Mouse (Mus musculus) WW6 (cell line): ENCODE data around the gene M6pr.

ENCODE experiments used
- DNase-seq: peaks from one replicate; pipeline ENCODE4 v3.0.0-alpha.2; 2013; ENCODE audit warnings: low read depth, low spot score

The M6pr gene

DNA sequence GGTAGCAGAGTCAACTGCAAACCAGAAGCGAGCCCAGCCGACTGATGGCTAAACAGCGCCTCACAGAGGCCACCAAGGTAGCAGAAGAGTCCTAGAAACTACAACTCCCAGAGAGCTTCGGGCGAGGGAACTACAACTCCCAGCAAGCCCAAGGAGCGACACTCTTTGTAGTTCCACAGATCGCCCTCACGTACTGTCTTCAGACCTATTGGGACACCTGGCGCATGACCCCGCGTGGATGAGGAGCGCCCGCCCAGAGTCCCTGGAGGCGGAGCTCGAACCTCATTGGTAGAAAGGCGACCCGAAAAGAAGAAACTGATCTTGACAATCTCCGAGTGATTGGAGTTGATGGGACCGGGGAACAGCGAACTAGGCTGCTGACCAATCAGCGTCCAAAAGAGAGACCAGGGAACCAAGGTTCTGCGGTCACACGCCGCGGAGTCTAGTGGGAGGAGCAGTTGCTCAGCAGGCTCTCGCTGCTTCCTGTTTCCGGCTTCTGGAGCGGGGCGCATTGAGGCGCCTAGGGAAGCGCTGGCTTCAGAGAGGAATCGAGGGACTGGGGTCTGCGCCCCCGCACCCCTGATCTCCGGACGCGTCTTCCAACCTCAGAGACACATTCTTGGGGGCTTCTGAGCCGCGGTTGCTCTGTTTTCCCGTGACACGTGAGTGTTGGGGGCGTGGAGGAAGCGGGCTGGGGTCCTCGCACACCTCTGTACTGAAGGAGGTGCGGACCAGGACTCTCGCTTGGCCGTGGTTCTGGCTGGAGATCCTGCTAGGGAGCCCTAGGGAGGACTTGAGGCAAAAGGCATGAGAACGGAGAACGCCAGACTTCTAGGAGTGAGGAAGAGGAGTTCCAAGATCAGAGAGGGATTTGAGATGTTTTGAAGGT is at the start of gene M6pr:
Gene M6pr, plus strand, starts transcription at position 216 of the 889 bp plus-strand sequence.
- peak; percentile 99 for DNase-seq

DNA sequence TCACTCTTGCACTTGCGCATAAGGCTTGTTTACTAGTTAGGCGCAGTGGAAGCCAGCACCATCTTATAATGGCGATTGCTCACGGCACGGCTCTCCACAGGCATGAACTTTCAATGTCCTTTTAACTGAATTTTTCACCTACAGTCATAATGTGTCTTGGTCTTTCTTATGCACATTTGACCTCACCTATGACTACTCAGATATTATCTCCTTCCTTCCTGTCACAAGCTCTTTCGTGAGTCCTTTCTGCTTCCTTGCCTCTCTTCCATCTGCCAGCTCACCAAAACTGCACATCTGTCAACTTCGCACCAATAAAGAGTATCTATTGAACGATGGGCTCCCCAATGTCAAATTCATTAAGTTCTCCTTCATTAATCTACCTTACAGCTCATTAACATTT is 46.0 kb upstream of the M6pr start:
- DNase-seq: no peak

DNA sequence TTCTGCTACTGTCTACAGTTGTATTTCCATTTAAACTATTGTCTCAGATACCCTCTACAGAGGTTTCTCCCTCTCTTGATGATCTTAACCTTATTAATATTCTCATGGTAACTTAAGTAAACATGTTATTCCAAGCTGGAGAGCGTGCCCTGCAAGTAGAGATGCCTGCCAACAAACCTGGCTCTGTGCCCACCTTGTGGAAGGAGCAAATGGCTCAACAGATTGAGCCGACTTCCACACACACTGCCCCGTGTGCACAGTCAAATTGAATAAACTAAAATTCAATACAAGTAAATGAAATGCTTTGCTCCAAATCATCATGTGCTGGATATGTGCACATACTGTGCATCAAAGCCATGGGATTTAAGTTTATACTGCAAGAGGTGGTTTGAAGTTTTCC is 40.0 kb upstream of the M6pr start:
- no peak for DNase-seq

DNA sequence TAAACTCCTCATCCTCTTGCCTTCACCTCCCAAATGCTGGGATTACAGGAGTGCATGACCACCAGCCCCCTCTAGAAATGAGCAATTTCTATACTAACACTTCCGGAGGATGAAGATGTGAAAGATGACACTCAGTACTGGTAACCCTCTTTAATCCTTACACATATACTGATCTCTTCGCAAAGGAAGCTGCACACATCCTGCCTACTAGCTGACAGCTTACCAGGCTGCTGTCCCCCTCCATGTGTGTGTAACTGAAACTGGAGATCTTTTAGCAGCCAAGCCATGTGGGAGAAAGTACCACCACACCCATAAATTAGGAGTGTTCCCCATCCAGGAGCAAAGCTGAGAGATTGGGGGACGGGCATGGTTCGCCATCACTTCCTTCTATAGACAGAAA is 39.4 kb upstream of the M6pr start:
- no peak for DNase-seq

DNA sequence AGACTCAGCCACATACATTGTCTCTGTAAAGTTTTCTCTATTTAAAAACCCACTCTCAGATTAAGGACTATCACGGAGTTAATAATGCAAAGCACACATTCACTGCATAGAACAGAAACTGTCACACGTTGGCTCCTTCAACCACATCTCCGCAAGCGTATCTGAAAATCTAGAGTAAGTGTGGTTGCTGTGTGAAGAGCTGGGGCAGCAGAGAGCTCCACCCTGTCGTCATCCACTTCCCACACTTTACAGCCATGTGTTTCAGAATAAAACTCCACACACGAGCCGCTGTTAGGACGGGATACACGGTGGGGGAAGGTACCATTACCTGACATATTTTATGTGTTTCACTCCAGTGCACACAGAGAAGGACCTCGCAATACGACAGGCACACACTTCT is 38.4 kb upstream of the M6pr start:
- DNase-seq: no peak

DNA sequence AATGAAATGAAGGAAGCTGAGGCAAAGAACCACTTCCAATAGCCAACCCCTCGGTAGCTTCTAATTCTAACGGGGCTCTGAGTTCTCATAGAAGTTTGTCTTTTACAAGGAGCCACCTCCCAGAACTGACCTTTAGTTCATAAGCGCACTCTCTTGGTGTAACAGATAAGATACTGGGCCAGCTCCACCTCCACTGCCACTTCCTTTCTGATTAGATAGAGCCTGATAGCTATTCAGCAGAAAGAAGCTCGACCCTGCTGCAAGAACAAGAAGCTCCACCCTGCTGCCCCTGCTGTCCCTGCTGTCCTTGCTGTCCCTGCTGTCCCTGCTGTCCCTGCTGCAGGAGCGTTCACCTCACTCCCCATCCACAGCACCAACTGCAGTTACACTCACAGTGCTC is 34.0 kb upstream of the M6pr start:
- no peak for DNase-seq

DNA sequence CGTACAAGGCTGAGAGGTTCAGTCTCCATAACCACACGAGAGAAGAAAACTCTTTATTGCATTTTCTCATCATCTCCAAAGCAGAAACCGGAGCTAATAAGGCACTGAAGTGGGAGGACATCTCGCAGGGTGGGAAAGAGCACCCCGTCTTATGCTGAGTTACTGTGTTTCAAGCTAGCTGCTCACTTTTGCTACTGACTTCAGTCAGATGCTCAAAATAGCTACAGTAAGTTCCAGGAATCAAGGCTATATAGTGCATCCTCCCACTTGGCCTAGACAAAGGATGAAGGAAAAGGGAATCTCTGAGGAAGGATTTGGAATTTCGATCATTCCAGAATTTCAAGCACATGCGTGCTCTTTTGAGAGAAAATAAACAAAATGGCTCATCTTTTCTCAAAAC is 32.0 kb upstream of the M6pr start:
- no peak for DNase-seq

DNA sequence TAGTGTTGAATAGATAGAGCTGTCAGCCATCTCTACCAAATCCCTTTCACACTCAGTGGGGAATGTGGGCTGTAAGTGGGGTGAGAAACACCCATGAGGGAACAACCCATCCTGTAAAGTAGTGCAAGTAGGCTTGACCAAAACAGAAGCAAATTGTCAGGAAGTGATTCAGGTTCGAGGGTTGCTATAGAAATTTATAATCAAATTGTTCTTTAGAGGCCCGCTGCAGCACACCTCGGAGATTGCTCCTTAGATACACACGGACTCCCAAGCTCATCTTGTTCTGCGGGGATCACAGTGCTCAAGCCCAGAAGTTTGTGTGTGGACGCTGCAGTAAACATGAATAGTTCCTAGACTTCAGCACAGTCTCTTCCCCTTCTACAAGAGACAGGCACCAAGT is 25.7 kb upstream of the M6pr start, which contains the start of gene Klrg1:
Gene Klrg1, minus strand, starts transcription at position 101 of the 400 bp plus-strand sequence.
- no peak for DNase-seq

DNA sequence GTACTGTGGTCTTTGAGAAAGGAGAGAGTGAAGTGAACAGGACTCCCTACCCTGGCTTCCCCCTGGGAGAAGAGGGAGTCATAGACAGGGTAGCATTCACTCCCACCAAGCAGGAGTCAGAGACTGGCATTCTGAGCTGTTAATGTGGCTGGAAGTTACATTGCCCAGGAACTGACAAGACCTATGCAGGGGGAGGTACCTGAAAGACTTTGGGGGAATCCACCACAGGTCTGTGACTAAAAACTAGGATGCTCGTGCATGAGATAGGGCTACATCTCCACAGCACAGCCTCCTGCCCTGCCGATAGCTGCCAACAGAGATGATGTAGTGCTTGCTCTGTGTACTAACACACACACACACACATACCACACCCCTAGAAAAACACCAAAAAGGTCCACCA is 25.1 kb upstream of the M6pr start:
- DNase-seq: no peak

DNA sequence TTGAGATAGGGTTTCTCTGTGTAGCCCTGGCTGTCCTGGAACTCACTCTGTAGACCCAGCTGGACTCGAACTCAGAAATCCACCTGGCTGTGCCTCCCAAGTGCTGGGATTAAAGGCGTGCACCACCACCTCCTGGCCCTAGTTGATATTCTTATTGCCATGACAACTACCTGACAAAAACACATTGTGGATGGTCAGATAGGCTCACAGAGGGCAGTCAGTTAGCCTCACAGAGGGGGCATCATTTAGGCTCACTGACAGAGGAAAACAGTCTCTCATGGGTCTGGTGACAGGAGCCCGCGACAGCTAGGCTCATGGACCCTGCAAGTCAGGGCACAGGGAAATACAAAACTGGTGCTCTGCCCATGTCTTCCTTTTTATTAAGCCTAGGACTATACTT is 24.2 kb upstream of the M6pr start:
- DNase-seq: no peak

DNA sequence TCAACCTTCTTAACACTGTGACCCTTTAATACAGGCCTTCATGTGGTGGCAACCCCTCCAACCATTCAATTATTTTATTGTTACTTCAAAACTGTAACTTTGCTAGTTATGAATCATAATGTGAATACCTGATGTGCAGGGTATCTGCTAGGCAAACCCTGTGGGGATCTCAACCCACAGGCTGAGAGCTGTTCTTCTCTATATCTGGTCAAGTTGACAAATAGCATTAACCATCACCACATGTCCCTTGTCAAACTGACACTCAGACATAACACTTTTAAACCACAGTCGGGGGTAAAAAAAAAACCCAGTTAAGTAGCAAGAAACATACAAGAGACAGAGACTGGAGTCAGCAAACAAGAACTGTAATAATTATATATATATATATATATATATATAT is 23.7 kb upstream of the M6pr start:
- DNase-seq: no peak

DNA sequence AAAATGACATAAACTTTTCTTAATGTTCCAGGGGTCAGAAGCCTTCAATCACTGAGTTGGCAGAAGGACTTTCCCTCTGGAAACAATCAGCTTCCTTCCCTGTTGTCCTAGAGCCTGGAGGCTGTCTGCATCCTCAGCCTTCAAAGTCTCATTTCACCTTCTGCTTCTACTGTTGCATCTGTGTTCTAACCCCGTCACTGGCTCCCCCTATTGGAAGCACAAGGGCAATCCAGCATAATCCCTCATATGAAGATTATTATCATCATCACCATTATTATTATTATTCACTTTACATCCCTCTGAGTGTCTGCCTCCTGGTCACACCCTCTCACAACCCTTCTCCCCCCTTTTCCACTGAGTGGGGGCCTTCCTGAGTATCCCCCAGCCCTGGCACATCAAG is 20.3 kb upstream of the M6pr start:
- DNase-seq: no peak

DNA sequence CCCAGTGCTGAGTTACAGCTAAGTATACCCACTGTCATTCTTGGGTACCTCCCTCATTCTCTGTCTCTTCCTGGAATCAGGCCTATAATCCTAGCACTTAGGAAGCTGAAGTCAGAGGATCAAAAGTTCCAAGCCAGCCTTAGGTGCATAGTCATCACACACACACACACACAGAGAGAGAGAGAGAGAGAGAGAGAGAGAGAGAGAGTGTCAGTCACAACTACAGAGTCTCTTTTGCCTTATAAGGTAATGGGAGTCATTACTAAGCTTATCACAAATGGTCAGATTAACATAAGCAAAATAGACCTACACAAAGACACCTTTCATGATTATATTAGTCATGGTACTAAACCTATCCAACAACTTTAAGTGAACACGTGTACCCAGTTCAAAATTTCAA is 19.2 kb upstream of the M6pr start:
- DNase-seq: no peak

DNA sequence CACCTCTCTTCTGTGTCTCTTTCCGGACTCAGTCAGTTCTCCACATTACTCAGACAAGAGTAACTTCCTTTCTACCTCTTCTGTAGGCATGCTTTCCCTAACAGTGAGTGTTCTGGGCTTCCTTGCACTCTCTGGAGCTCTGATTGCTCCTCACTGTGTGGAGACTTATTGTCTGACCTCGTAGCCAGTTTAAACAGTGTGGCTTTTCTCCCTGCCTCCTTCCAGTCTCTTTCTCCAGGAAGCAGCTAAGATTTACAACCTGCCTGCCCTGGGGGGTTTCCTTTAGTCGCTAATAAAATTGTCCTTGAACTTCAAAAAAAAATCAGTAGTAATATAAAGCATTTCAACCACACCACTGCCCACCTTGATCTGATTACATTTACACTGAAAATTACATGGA is 18.3 kb upstream of the M6pr start:
- DNase-seq: no peak

DNA sequence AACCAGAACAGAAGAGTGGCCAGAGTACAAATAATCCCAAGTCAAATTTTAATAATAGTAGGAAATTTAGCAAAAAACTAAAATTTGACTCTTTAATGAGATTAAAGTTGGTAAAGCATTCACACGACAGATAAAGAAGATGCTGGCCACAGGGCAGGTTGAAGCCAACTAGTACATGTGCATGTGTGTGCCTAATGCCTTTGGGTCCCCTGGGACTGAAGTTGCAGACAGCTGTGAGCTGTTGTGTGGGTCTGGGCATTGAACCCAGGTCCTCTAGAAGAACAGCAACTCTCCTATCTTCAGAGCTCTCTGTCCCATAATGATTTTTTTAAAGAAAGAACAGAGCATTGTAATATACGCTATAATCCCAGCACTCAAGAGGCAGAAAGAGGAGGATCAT is 17.3 kb upstream of the M6pr start:
- DNase-seq: no peak

DNA sequence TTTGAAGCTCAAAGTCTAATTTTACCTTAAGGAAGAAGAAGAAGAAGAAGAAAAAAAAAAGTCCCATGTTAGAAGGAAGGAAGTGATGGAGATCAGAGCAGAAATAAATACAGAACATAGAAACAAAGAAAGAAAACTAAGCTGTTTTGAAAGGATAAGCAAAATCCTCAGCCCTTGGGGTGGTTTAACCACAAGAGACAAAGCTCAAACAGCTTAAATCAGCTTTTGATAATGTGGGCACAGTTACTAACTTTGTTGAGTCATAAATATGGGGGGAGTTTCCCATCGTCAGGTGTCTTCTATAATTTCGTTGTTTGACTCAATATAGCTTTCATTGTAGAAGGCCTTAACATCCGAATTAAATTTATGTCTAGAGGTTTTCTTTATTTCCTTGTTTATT is 16.8 kb upstream of the M6pr start:
- DNase-seq: no peak

DNA sequence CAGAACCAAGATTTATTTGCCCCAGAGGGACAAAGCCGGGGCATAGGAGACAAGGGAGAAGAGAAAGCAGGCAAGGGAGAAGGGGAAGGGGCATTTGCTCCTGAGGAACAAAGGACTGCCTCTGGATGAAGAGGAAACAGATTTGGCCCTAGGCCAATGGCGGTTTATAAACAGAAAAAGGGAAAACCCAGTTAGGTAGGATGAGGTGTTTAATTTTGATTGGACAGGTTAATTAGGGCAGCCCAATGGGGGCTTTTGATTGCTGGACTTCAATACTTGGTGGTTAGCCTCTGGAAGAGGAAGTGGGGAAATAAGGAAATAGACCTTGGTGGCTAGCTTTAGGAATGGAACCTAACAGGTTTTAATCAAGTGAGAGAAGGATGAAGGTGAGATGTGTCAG is 16.3 kb upstream of the M6pr start:
- no peak for DNase-seq

DNA sequence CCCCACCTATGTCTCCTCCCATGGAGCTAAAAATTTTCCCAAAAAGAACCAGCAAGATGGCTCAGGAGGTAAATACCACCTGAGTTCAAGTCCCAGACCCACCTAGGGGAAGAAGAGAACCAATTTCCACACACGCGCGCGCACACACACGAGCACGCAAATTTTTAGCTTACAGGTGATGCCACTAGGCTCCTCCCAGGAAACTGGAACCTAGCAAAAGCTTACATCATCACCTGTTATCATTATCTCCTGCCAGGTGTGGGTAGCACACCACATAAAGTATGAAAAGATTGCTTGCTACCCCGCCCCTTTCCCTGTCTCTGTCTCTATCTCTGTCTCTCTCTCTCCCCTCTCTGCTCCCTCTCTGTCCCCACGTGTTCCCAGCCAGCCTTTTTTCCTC is 15.4 kb upstream of the M6pr start:
- no peak for DNase-seq

DNA sequence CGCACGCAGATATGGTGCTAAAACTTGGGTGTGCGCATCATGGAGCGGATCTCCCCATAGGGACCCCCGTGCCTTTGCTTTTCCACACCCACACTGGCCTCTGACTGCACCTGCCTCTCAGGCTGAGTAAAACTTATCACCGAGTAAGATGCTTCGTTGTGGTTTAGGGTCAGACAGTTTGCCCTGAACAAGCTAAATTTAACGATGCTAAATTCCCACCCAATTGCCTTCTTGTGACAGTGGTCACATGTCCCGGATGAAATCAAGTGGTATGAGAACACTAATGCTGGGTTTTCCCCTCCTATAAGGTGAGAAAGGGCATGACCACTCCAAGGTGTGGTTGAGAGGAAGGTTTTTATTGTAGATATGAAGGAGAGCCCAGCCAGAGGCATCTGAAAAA is 14.7 kb upstream of the M6pr start:
- DNase-seq: no peak

DNA sequence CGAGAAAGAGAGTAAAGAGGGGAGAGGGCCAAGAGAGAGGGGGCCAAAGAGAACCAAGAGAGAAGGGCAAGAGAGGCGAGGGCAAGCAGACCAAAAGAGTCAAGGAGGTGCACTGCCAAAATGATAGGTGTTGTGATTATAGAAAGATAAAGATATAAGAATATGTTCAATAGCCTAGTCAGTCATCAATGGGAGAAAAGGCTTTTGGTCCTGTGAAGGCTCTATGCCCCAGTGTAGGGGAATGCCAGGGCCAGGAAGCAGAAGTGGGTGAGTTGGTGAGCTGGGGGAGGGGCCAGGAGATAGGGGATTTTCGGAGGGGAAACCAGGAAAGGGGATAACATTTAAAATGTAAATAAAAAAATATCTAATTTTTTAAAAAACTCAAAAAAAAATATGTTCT is 14.2 kb upstream of the M6pr start:
- DNase-seq: no peak

DNA sequence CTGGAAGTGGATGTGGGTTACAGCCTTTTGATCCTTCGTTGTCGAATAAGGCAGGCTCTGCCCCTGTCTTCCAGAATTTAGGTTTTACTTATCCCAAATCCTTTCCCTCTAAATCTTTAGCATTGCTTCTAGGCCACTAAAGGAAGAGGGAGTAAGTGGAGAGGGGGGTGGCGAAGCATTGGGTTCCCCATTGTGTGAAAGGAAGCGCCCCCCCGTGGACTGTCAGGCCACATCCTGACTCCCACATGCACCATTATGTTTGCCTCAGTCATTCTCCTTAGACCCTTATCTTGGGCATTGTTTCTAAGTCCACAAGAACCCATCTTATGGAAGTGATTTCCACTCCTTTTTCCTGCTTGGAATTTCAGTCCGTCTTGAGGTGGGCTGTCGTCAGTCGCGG is 13.3 kb upstream of the M6pr start:
- no peak for DNase-seq

DNA sequence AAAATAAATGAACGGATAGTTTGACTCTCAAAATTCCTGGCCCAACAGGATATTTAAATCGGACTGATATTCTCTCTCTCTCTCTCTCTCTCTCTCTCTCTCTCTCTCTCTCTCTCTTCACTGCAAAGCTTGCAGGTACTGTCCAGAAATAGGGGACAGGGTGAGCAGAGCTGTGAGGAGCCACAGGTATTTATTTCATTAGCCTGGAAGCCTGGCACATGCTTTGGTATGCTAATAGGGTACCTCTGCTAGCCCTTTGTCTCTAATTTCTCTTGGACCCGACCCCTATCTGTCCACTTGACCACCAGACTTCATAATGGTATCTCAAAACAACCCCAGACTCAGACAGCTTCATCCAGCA is 11.6 kb upstream of the M6pr start:
- no peak for DNase-seq

DNA sequence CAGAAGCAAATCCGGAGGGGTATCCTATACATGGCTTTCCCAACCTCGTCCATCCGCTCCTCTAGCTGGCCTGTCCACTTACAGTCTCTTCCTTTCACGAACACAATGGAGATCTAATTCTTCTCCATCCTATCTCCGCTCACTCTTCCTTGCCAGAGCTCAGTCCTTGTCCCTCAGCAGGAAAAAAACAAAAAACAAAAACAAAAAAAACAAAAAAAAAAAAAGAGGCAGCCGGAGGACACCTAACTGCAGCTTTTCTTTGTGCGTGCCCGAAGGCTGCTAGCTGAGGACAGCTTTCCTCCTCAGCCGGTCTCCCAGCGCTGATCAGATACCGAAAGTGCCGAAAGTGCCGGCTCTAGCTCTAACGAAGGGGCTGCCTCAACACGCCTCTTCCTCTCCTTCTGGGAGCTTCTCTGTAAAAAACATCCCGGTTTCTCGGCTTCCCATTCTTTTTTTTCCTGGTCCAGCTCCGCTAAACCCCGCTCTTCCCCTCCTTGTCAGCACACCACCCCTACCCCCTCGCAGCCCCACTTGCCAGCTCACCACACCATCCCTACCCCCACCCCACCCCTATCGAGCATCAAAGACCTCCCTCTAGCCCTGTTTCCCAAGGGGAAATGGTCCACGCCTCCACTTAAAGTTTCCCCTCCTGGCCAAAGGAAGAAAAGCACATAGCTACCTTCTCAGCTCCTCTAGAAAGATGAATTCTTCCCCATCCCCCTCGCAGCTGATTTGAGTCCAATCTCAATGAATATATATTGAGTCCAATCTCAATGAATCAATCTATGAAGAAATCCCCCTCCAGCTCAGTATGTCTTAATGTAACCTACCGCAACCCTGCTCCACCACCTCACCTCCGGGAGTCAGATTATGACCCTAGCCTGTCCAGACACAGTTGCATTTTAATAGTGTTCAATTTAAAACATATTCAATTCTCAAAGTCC is 11.0 kb upstream of the M6pr start:
- DNase-seq: no peak
